Mouse (Mus musculus): ENCODE data around the gene Lrpprc.

DNA sequence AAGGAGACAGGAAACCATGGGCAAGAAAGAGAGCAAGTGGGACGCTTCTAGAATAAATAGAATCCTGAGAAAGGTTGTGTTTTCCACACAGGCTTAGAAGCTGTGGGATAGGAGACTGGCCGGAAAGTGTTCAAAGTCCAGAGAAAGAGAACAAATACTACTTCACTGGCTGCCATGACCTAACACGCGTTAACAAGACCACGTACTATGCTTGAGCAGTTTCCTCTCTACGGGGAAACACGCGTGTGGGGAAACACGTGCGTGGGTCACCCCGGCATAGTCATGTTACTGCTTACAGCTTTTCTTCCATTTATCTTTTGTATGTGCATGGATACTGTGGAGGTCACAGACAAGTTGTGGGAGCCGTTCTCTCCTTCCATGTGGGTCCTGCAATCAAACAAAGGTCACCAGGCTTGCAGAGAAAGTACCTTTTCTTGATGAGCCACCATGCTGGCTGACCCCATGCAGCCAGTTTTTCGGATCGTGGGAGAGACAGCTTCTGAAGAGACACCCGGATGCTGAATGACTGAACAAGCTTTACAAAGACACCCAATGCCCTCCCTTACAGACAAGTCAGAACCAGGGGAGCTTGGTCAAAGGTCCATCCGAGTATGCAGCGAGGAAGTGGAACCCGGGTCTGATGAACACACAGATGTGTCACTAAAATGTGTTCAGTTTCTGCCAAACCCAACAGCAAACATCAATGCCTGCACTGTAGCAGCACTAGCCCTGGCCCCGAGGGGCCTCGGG is 2.0 kb downstream of the Lrpprc start:
- TF ChIP-seq ZC3H11A (IDR thresholded peaks at IDR 0.05; ENCODE audit: borderline replicate concordance, low read depth, low read length) (no peak), MAFK (IDR thresholded peaks at IDR 0.05; ENCODE audit: insufficient read depth, low read depth, low read length) (no peak), HCFC1 (IDR thresholded peaks at IDR 0.05; ENCODE audit: borderline replicate concordance, insufficient read depth, low read length) (no peak)

Measured in ES-E14 (cell line).